Mouse (Mus musculus) kidney, embryonic 14.5 days (tissue): Measurements from ENCODE around the gene Ttll2. TPM values are rescaled to one million over a fixed set of nuclear protein-coding genes. Genes with fewer than 3 reads are reported as not detected.
A peak's percentile ranks its signal among the peaks of the same experiment; 100 is the strongest.
"Not testable (repeated sequence)": the region's sequence is repeated elsewhere in the genome, so short reads cannot be mapped to it uniquely, and the experiment has no call there.

ENCODE experiments used
- ATAC-seq: fragments of 200-750 bp; cut with Nextera tagmentation; 2 replicates; pipeline ENCODE4 v1.8.0; 2017; ENCODE audit warnings: moderate number of reproducible peaks, mild to moderate bottlenecking, moderate TSS enrichment, moderate library complexity; ENCODE audit not compliant: low FRiP score, low TSS enrichment
- H3K27ac ChIP-seq: fragments of 300-500 bp; sonication (generic); 2 replicates; pipeline ENCODE4 v1.5.1; 2014; ENCODE audit warnings: low read depth, mild to moderate bottlenecking, low read length, moderate library complexity, mixed read lengths
- H3K27me3 ChIP-seq: fragments of 300-500 bp; sonication (generic); 2 replicates; pipeline ENCODE4 v1.6.1; 2014; ENCODE audit warnings: mild to moderate bottlenecking, low read length; ENCODE audit not compliant: control insufficient read depth, insufficient read depth
- H3K36me3 ChIP-seq: fragments of 300-500 bp; sonication (generic); 2 replicates; pipeline ENCODE4 v1.6.1; 2014; ENCODE audit warnings: low read length, mixed read lengths; ENCODE audit not compliant: control insufficient read depth, insufficient read depth
- H3K4me1 ChIP-seq: fragments of 300-500 bp; sonication (generic); 2 replicates; pipeline ENCODE4 v1.6.1; 2014; ENCODE audit warnings: low read length, mixed read lengths; ENCODE audit not compliant: control insufficient read depth, insufficient read depth
- H3K4me2 ChIP-seq: fragments of 300-500 bp; sonication (generic); replicated peaks from 2 replicates; pipeline ENCODE4 v1.6.1; 2014; ENCODE audit warnings: low read depth, mild to moderate bottlenecking, low read length
- H3K4me3 ChIP-seq: fragments of 300-500 bp; sonication (generic); 2 replicates; pipeline ENCODE4 v1.5.1; 2014; ENCODE audit warnings: mild to moderate bottlenecking, low read length
- H3K9ac ChIP-seq: fragments of 300-500 bp; sonication (generic); 2 replicates; pipeline ENCODE4 v1.6.1; 2014; ENCODE audit warnings: low read depth, mild to moderate bottlenecking, low read length, moderate library complexity
- H3K9me3 ChIP-seq: fragments of 300-500 bp; sonication (generic); 2 replicates; pipeline ENCODE4 v1.6.1; 2016; ENCODE audit warnings: low read length; ENCODE audit not compliant: control insufficient read depth
- WGBS: fragments of 180-500 bp; shearing (Covaris S2); extraction: QIAGEN DNeasy Blood & Tissue Kit; methylation state at CpG from one replicate; pipeline ENCODE4 v1.1.7; 2014; 5-methylcytosine and 5-hydroxymethylcytosine counted together
- polyA plus RNA-seq: library from polyadenylated mRNA; unstranded; fragments of >200 nt; fragmentation: Nextera tagmentation; extraction: Ambion mirVana; gene quantifications from 2 replicates; pipeline ENCODE4 v1.2.1, GENCODE M21; 2014

Ttll2 gene
- polyA plus RNA-seq, result not detected in 2 replicates

DNA sequence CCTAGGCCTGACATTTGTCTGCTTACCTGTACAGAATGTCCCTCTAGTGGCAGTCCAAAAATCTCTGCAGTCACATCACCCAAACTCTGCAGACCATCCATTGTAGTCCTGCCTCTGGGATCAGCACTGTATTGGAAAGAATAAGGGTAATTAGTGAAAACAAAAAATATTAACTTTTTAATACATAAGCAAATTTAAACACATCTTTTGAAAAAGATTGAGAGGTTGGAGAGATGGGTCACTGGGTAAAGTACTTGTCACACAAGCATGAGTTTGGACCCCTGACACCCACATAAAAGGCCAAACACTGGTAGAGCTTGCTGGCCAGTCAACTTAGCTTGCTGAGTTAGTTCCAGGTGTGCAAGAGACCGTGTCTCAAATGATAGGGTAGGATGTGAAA is at the start of gene Ttll2:
Gene Ttll2, minus strand, starts transcription at position 101 of the 400 bp plus-strand sequence.
- H3K9me3 ChIP-seq, H3K4me2 ChIP-seq, H3K4me3 ChIP-seq, H3K36me3 ChIP-seq, H3K27ac ChIP-seq, H3K4me1 ChIP-seq, H3K9ac ChIP-seq, H3K27me3 ChIP-seq, ATAC-seq: not testable (repeated sequence)
- WGBS, result 82% methylated on average over 1 of the region's 1 CpGs

DNA sequence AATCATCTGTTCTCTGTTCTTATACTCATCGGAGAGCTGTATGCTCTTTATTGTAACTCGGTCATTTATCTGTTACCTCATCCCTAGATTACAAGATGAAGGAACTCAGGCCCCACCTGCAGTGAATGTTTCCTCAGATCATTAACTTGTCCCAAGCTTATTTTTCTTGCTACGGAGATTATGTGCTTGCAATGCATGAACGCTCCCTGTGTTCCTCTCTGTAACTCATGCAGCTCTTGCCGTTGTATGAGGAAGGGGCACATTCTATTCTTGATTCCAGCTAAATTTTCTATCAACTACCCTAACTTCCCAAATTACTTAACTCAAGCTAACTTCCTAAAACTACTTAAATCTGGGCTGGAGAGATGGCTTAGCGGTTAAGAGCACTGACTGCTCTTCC is 47.3 kb upstream of the Ttll2 start:
- not testable (repeated sequence) for H3K27ac ChIP-seq, H3K4me1 ChIP-seq, H3K9me3 ChIP-seq, H3K4me3 ChIP-seq, H3K36me3 ChIP-seq, H3K9ac ChIP-seq, H3K4me2 ChIP-seq, H3K27me3 ChIP-seq
- peak; percentile 52; the same call in 1 of the 2 replicates for ATAC-seq
- 35% methylated on average over 6 of the region's 6 CpGs for WGBS

DNA sequence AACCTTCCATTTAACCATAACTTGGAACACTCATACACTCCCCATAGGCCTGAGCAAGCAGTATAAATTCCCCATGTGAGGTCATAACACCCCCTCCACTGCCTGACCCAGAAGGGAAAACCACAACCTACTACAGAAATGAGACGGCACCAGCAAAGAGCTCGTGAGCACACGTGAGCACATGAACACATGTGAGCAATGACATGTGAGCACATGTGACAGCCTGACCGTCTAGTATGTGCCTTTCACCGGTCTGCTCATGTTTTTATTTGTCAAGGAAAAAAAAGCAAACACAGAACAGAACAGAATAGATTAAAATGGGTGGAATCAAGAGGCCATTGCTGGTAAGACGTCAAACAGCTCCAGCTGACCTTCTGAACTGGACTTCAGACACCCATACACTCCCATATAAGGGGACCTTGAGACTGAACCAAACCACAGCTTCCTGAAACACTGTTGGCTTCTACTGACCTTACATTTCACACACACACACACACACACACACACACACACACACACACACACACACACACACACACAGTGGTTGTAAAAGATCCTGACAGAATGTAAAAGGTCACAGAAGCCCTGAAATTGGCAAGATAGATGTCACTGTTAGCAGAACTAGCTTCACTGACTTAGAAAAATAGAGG is 45.8 kb upstream of the Ttll2 start:
- not testable (repeated sequence) for ATAC-seq, H3K4me2 ChIP-seq, H3K4me3 ChIP-seq, H3K9ac ChIP-seq, H3K4me1 ChIP-seq, H3K27me3 ChIP-seq, H3K36me3 ChIP-seq, H3K27ac ChIP-seq, H3K9me3 ChIP-seq
- WGBS, result 77% methylated on average over 6 of the region's 6 CpGs

DNA sequence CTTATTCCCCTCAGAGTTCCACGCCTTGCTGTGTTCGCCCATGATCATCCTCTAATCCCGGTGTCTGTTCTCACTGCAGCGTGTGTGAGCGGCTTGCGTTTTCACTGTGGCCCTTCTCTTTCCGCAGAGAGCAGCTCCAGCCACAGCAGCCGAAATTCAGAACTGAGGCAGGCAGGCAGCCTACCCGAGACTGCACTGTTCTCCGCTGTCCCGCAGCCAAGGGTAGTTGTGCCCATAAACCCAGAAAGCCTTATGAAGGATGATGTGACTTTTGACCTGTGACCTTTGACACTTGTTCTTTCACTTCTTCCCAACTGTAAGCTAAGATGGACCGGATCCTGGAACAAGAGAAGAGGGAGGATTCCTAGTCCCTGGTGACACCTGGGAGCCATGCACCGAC is 44.6 kb upstream of the Ttll2 start:
- not testable (repeated sequence) for H3K4me1 ChIP-seq, H3K9ac ChIP-seq, H3K4me2 ChIP-seq, H3K9me3 ChIP-seq, H3K4me3 ChIP-seq, H3K27ac ChIP-seq, H3K36me3 ChIP-seq, ATAC-seq, H3K27me3 ChIP-seq
- WGBS, result 44% methylated on average over 8 of the region's 13 CpGs

DNA sequence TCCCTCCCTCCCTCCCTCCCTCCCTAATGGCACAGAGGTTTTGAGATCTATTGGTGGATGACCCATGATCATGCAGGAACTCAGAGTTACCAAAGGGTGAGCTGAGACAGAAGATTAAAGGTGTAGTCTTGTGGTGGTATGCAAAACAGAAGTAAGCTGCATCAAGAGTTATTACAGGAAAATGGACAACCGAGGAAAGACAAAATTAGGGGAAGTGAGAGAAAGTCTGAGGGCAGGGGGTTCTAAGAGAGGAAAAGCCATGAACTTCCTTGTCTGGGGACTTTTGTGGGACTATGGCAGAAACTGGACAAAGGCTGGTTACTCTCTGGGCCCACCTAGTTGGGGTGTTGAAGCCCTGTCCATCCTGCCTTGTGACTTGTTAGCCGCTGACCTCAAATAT is 43.8 kb upstream of the Ttll2 start:
- no CpG with 5 or more reads among the region's 2 CpGs for WGBS
- ATAC-seq, H3K27ac ChIP-seq, H3K27me3 ChIP-seq, H3K4me3 ChIP-seq, H3K4me2 ChIP-seq, H3K36me3 ChIP-seq, H3K4me1 ChIP-seq, H3K9ac ChIP-seq, H3K9me3 ChIP-seq: not testable (repeated sequence)

DNA sequence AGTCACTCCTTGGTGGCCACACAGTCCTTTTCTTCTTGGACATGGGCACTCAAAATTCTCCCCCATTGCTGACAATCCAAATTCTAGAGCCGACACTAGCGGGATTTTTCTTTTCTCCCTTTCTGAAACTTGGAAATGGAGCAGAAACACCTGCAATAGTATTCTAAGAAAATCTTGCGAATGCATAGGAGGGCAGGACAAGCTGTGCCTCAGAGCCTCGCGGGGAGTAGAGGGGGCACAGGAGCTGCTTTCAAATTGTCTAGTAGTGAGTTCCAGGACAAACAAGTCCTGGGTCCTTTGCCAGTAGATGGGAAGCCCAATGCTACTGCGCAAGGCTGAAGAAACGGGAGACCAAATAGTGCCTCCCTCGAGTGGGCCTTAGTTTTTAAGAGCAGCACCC is 43.2 kb upstream of the Ttll2 start:
- WGBS, result 91% methylated on average over 6 of the region's 8 CpGs
- H3K4me1 ChIP-seq, H3K4me2 ChIP-seq, H3K9ac ChIP-seq, H3K4me3 ChIP-seq, H3K36me3 ChIP-seq, H3K27me3 ChIP-seq, H3K27ac ChIP-seq, ATAC-seq, H3K9me3 ChIP-seq: not testable (repeated sequence)

DNA sequence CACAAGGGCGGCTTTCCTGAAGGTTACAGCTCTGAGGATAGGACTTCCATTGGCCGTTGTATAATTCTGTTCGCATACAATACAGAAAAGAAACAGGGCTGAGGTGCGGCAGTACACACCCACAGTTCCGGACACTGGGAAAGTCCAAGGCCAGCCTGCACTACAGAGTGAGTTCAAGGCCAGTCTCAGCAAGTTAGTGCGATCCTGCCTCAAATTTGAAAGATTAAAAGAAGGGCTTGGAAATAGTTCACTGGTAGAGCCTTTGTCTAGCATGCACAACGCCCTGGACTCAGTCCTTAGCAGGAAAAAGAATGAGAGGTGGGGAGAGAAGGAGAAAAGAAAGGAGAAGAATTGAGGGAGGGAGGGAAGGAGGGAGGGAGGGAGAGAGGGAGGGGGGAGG is 42.6 kb upstream of the Ttll2 start:
- not testable (repeated sequence) for H3K9me3 ChIP-seq, H3K27ac ChIP-seq, H3K27me3 ChIP-seq, H3K4me1 ChIP-seq, H3K9ac ChIP-seq, H3K36me3 ChIP-seq, H3K4me2 ChIP-seq, H3K4me3 ChIP-seq, ATAC-seq
- 90% methylated on average over 7 of the region's 7 CpGs for WGBS

DNA sequence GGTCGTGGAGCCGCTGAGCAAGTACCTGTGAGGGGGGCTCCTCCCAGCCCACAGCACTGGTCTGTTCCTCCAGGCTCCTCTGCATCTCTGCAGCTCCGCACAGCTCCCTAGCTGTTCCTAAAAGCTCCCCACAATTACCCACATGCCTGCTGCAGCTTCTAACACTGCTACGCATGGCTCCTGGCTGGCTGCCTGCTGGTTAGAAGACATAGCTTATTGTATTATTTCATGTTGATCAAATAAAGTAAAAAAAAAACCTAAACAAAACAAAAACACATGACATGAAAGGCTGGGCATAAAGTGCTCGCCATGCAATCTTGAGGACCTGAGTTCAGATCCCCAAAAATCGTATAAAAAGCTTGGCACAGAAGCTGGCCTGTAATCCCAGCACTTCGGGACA is 37.4 kb upstream of the Ttll2 start:
- not testable (repeated sequence) for H3K27me3 ChIP-seq, H3K36me3 ChIP-seq, H3K4me2 ChIP-seq, H3K27ac ChIP-seq, H3K9ac ChIP-seq, H3K4me3 ChIP-seq, ATAC-seq, H3K4me1 ChIP-seq, H3K9me3 ChIP-seq
- WGBS, result 81% methylated on average over 7 of the region's 7 CpGs

DNA sequence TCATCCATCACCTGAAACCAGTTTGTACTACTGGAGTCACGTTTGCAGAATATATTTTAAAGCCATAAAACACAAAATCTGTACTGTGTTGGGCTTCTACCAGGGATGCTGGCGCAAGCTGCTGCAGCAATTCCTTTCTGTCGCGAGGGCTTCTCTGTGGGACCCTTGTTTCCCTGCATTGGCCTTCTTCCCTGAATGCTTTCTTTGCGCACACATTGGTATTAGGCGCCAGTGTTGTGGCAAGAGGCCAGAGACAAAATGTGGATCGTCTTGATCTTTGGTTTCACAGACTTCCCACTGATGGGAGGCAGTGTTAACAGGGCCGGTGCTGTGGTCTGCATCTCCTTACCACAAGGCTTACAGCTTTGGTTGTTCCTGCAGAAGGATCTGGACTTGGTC is 36.5 kb upstream of the Ttll2 start:
- H3K27ac ChIP-seq, H3K9me3 ChIP-seq, H3K9ac ChIP-seq, H3K4me2 ChIP-seq, H3K36me3 ChIP-seq, H3K4me3 ChIP-seq, H3K4me1 ChIP-seq, H3K27me3 ChIP-seq, ATAC-seq: not testable (repeated sequence)
- whole genome bisulfite sequencing, result 89% methylated on average over 6 of the region's 8 CpGs
